Mouse (Mus musculus) midbrain, embryonic 13.5 days (tissue): ENCODE results near the gene Fkbpl. TPM values are rescaled to one million over a fixed set of nuclear protein-coding genes. Genes with fewer than 3 reads are reported as not detected.

Experiments used
- ATAC-seq: fragments of 200-750 bp; cut with Nextera tagmentation; 2 replicates; pipeline ENCODE4 v1.8.0; 2017; ENCODE audit warnings: mild to moderate bottlenecking, moderate TSS enrichment, moderate library complexity
- H3K27ac ChIP-seq: fragments of 300-500 bp; sonication (generic); 2 replicates; pipeline ENCODE4 v1.5.1; 2015; ENCODE audit warnings: inconsistent platforms, mild to moderate bottlenecking, moderate library complexity
- H3K27me3 ChIP-seq: fragments of 300-500 bp; sonication (generic); 2 replicates; pipeline ENCODE4 v1.6.1; 2015; ENCODE audit warnings: mild to moderate bottlenecking, inconsistent platforms
- H3K36me3 ChIP-seq: fragments of 300-500 bp; sonication (generic); 2 replicates; pipeline ENCODE4 v1.6.1; 2015; ENCODE audit warnings: mild to moderate bottlenecking, inconsistent platforms
- H3K4me1 ChIP-seq: fragments of 300-500 bp; sonication (generic); replicated peaks from 2 replicates; pipeline ENCODE4 v1.6.1; 2015; ENCODE audit warnings: inconsistent platforms
- H3K4me2 ChIP-seq: fragments of 300-500 bp; sonication (generic); replicated peaks from 2 replicates; pipeline ENCODE4 v1.6.1; 2015; ENCODE audit warnings: moderate library complexity, mild to moderate bottlenecking, inconsistent platforms
- H3K4me3 ChIP-seq: fragments of 300-500 bp; sonication (generic); replicated peaks from 2 replicates; pipeline ENCODE4 v1.5.1; 2015; ENCODE audit warnings: mild to moderate bottlenecking, inconsistent platforms
- H3K9ac ChIP-seq: fragments of 300-500 bp; sonication (generic); replicated peaks from 2 replicates; pipeline ENCODE4 v1.6.1; 2015; ENCODE audit warnings: mild to moderate bottlenecking, inconsistent platforms
- H3K9me3 ChIP-seq: fragments of 300-500 bp; sonication (generic); 2 replicates; pipeline ENCODE4 v1.6.1; 2016; ENCODE audit warnings: mild to moderate bottlenecking, inconsistent platforms
- WGBS: fragments of 180-500 bp; shearing (Covaris S2); methylation state at CpG from one replicate; pipeline ENCODE4 v1.1.7; 2015; 5-methylcytosine and 5-hydroxymethylcytosine counted together
- polyA plus RNA-seq: library from polyadenylated mRNA; unstranded; fragments of >200 nt; fragmentation: Nextera tagmentation; extraction: Ambion mirVana; gene quantifications from 2 replicates; pipeline ENCODE4 v1.2.1, GENCODE M21; 2015

Fkbpl gene
- polyA plus RNA-seq, 1 experiment from 2014 or later = 18.9 TPM

DNA sequence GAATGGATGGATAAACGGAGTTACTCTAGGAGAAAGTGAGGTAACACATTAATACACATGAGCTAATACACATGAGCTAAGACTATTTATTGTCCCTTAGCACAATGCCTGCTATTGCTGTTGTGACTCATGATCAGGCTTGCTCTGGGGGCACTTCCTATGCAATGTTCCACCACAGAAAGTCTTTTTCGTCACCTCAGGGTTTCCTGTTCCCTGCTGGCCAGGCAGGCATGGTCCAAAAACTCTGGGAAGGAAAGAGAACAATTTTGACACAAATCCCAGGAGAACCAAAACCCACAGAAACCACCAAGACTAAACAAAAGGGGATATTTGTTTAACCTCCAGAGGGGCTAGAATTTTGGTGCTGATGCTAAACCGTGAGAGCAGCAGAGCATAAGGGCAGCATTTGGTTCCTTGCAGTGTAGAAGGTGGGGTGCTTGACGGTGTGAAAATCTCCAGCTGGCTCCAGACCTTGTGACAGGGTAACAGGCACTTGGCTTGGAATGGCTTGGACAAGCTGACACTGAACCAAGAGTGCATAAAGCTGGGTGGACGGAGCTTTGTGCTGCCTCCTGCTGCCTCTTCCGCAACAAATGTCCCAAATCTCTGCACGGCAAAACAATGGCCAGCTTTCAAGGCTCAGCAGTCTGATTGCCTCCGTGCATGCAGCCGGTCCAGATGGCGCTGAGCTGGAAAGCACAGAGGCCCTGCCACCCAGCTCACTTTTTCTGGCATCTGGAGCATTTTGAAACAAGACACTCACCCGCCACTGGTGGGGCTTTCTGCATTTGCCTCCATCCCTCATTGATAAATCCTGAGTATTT is 3.6 kb upstream of the Fkbpl start:
- Histone ChIP-seq H3K9me3 (no peaks in the 10 kb centered on the region), H3K4me2 (no peak overlapping the region), H3K4me1 (peaks cover 29% of the 10 kb centered on the region), H3K4me3 (no peak overlapping the region), H3K27me3 (no peaks in the 10 kb centered on the region; the same call in 1 of the 2 replicates), H3K36me3 (no peaks in the 10 kb centered on the region), H3K9ac (peak overlapping the region; percentile 34), H3K27ac (peak overlapping the region; percentile 82)
- peak; percentile 32; the same call in 1 of the 2 replicates for ATAC-seq
- WGBS = 11% methylated on average over 11 of the region's 11 CpGs

DNA sequence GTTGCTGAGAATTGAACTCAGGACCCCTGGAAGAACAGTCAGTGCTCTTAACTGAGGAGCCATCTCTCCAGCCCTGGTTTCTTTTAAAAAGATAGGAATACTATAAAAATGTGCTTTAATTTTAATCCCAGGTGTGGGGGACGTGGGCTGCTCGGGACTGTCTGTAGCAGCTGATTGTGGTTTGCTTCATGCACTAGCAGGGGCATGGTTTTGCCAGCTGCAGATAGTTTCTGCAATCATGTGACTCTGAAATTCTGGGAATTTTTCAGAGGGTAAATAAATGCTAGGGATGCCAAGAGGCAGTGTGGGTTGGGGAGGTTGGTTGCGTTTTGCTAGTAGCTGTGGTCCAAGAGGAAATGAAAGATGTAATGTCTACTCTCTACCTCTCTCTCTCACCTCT is 2.6 kb upstream of the Fkbpl start:
- 90% methylated on average over 3 of the region's 3 CpGs for whole genome bisulfite sequencing
- H3K4me2 ChIP-seq = no peak overlapping the region
- no peak overlapping the region for H3K4me3 ChIP-seq
- H3K9ac ChIP-seq = no peak overlapping the region
- ATAC-seq = no peak
- no peaks in the 10 kb centered on the region for H3K9me3 ChIP-seq
- no peak overlapping the region for H3K27ac ChIP-seq
- H3K4me1 ChIP-seq = peaks cover 35% of the 10 kb centered on the region
- H3K27me3 ChIP-seq = no peaks in the 10 kb centered on the region
- no peaks in the 10 kb centered on the region for H3K36me3 ChIP-seq

DNA sequence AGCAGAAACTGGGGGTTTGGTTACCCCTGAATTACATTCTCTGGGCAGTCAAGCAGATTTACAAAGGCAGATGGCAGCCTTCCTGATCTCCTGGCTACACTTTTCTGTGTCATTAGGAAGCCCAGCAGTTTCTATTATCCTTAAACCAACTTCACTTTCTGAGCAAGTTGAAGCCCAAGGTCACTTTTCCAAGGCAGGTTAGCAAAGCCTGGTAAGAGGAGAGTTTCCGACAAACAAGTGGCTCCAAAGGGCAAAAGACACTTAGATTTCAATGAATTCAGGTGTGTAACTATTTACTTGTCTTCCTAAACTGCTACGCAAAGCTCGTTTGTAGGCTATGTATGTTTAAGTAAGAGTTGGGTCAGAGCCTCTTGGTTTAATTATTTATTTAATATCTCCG is 1.2 kb upstream of the Fkbpl start:
- Histone ChIP-seq H3K36me3 (no peaks in the 10 kb centered on the region), H3K9me3 (no peaks in the 10 kb centered on the region), H3K4me2 (no peak overlapping the region), H3K27ac (no peak overlapping the region), H3K9ac (no peak overlapping the region), H3K4me3 (no peak overlapping the region), H3K4me1 (peaks cover 45% of the 10 kb centered on the region), H3K27me3 (no peaks in the 10 kb centered on the region)
- WGBS = 95% methylated on average over 4 of the region's 4 CpGs
- ATAC-seq = no peak

DNA sequence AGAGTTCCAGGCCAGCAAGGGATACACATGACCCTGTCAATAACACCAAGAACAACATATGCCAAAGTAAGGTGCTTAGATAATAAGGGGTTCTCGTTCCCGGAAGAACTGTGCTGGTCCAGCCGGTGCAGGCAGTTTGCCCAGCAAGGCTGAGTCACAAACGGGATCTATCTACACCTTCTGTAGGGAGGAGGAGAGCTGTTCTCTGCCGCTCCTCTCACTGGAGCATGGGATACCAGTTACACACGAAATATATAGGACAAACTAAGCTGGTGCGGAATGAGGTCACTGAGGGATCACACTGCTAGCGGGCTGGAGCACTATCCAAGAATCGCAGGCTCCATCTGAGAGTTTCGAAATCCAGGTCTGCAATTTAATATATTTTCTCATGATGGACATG is 620 bp upstream of the Fkbpl start:
- H3K36me3 ChIP-seq = no peaks in the 10 kb centered on the region
- no peak overlapping the region for H3K4me2 ChIP-seq
- H3K27ac ChIP-seq = no peak overlapping the region
- peaks cover 48% of the 10 kb centered on the region for H3K4me1 ChIP-seq
- H3K4me3 ChIP-seq = no peak overlapping the region
- H3K27me3 ChIP-seq = no peaks in the 10 kb centered on the region
- H3K9me3 ChIP-seq = no peaks in the 10 kb centered on the region
- H3K9ac ChIP-seq = no peak overlapping the region
- ATAC-seq = no peak
- 84% methylated on average over 10 of the region's 10 CpGs for WGBS

DNA sequence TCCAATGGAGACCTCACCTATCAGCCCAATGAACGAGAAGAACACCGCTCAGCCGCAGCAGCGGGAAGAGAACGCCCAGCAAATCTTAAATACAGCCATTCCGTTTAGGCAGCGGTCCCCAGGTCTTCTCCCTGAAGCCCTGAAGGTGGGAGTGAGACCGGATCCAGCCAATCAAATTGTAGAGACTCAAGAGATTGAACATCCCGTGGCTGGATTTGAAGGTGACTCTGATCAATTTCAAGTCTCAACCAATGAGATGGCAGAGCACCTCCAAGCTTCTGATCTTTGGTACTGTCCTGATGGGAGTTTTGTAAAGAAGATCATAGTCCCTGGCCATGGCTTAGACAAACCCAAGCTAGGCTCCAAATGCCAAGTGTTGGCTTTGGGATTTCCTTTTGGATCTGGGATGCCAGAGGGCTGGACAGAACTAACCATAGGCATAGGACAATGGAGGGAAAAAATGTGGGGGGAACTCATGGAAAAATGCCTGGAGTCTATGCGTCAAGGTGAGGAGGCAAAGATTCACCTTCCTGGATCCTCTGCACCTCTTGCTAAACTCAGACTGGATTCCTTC is 779 bp downstream of the Fkbpl start:
- peak overlapping the region; percentile 62 for H3K4me3 ChIP-seq
- 50% methylated on average over 10 of the region's 10 CpGs for WGBS
- no peaks in the 10 kb centered on the region for H3K27me3 ChIP-seq
- peaks cover 43% of the 10 kb centered on the region for H3K4me1 ChIP-seq
- H3K36me3 ChIP-seq = peaks cover 14% of the 10 kb centered on the region
- H3K27ac ChIP-seq = peak overlapping the region; percentile 65; the same call in 1 of the 2 replicates
- H3K9me3 ChIP-seq = no peaks in the 10 kb centered on the region
- H3K9ac ChIP-seq = peak overlapping the region; percentile 72
- peak overlapping the region; percentile 91 for H3K4me2 ChIP-seq
- ATAC-seq = no peak

DNA sequence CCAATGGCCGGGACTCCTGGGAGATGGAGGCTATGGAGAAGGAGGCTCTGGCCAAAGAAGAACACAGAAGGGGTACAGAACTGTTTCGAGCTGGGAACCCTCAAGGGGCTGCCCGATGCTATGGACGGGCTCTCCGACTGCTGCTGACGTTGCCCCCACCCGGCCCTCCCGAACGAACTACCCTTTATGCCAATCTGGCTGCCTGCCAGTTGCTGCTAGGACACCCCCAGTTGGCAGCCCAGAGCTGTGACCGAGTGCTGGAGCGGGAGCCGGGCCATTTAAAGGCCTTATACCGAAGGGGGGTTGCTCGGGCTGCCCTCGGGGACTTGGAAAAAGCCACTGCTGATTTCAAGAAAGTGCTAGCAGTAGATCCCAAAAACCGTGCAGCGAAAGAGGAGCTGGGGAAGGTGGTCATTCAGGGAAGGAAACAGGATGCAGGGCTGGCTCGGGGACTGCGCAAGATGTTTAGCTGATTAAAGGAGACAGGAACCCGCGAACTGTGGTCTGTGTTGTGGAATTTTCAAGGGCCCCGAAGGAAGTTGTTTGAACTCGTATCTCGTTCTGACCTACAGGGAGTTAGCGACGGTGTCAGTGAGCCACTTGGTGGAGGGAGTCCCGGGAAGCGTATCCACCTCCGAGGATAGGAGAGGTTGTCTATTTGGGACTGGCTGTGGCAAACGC is 1.4 kb downstream of the Fkbpl start:
- no peaks in the 10 kb centered on the region for H3K27me3 ChIP-seq
- H3K36me3 ChIP-seq = peaks cover 20% of the 10 kb centered on the region
- H3K9me3 ChIP-seq = no peaks in the 10 kb centered on the region
- H3K9ac ChIP-seq = 0 out of 2 replicates have a peak overlapping the region, but pooled peaks have one; percentile 72
- H3K4me3 ChIP-seq = peak overlapping the region; percentile 97
- H3K4me2 ChIP-seq = peak overlapping the region; percentile 91
- no peak for ATAC-seq
- no peak overlapping the region for H3K27ac ChIP-seq
- H3K4me1 ChIP-seq = peaks cover 37% of the 10 kb centered on the region
- WGBS = 90% methylated on average over 30 of the region's 30 CpGs

DNA sequence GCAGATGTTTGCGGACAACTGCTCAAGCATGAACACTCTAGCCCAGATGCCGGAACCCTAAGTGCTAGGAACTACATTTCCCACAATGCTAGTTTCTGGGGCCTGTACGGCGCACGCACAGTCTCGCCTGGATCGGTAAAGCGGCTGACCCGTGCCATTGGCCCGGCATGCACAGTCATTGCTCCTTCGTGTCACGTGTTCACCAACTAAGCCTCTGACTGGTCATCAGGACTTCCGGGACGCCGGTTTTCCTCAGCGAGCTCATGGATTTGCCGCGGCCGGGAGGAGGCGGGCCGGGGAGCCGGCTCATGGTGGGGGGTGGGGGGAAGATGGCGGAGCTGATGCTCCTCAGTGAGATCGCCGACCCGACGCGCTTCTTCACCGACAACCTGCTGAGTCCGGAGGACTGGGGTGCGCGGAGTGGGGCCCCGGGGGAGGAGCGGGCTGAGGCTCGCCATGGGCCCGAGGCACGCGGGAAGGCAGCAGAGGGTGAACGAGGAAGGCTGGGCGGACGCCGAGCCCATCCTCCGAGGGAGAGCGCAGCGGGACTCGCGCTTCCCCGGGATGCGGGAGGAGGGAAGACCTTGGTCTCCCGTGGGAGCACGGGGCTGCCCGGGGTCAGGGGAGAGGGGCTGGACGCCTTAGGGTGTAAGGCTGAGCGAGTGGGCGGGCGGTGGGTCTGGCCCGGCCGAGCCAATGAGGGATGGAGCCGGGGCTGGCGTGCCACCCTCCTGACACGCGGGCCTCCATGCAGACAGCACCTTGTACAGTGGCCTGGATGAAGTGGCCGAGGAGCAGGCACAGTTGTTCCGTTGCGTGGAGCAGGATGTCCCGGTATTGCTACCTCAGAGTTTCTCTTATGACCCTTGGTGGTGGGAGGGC is 2.6 kb downstream of the Fkbpl start, which contains the start of gene Atf6b:
TSS of gene Atf6b (plus strand) at position 241 of the 882 bp plus-strand sequence.
- H3K27ac ChIP-seq = peak within 1 kb of the TSS; percentile 86

DNA sequence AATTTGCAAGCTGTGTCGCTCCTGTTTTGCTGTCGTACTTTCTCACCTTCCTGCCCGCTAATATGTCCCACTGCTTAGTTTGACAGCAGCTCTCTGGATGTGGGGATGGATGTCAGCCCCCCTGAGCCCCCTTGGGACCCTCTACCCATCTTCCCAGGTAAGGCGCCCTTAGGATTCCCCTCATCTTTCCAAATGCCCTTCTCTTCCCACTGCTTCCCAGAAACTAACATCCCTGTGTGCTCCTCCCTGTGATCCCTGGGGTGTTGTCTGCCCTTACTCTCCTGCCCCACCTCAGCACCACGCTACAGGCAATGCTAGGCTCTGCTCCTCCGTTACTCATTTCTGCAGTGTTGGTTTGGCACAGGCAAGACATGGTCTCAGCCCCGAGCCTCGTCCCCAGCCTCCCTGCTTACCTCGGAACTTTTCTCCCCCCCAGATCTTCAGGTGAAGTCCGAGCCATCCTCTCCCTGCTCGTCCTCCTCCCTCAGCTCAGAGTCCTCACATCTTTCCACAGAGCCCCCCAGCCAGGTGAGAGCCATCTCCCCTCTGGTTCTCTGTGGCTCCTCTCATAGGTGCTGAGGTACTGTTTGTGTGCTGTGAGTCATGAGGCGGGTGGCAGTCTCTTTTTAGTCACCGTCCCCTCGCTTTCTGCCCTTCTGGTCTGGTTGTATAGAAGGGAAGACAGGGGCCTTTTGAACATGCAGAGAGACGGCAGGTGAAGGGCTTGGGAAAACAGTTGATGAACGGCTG is 3.8 kb downstream of the Fkbpl start:
- no peak for ATAC-seq
- WGBS = 86% methylated on average over 16 of the region's 16 CpGs
- Histone ChIP-seq H3K9ac (peak overlapping the region; percentile 98), H3K4me1 (peaks cover 31% of the 10 kb centered on the region), H3K4me2 (peak overlapping the region; percentile 91), H3K27ac (no peak overlapping the region), H3K27me3 (no peaks in the 10 kb centered on the region), H3K4me3 (peak overlapping the region; percentile 97), H3K36me3 (peaks cover 43% of the 10 kb centered on the region), H3K9me3 (no peaks in the 10 kb centered on the region)

More for the DNA sequence above, 2.6 kb downstream of the Fkbpl start, which contains the start of gene Atf6b:
- WGBS = 1% methylated on average over 64 of the region's 66 CpGs
- H3K9ac ChIP-seq = peak within 1 kb of the TSS; percentile 98
- peak within 1 kb of the TSS; percentile 91 for H3K4me2 ChIP-seq
- H3K4me1 ChIP-seq = peaks cover 31% of the 10 kb centered on the region
- H3K4me3 ChIP-seq = peak within 1 kb of the TSS; percentile 97
- H3K27me3 ChIP-seq = no peaks in the 10 kb centered on the region
- peaks cover 32% of the 10 kb centered on the region for H3K36me3 ChIP-seq
- peak; percentile 96 for ATAC-seq
- no peaks in the 10 kb centered on the region for H3K9me3 ChIP-seq

DNA sequence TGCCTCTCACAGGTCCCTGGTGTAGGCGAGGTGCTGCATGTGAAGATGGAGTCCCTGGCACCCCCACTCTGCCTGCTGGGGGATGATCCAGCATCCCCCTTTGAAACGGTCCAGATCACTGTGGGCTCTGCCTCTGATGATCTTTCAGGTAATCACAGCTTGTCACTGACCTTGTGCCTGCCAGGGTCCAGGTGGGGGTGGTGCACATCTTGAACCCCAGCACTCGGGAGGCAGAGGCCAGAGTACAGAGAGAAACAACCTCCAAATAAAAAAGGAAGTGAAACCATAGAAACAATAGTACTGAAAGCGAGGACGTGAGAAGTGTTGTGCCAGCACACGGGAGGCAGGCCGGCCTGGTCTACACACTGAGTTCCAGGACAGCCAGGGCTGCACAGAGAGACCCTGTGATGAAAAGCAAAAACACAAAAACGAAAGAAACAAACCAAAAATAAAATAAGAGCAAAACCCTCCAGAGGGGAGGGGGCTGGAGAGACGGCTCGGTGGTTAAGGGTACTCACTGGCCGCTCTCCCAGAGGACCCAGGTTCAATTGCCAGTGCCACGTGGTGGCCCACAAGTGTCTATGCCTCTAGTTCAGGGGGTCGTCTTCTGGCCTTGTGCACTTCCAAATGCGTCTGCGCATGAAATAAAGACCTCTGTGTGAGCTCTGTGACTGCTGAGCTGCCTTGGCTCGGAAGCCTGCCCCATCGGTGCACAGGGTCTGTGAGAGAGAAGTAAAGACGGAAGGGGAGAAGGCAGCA is 4.7 kb downstream of the Fkbpl start:
- H3K36me3 ChIP-seq = peaks cover 51% of the 10 kb centered on the region
- WGBS = 93% methylated on average over 18 of the region's 18 CpGs

DNA sequence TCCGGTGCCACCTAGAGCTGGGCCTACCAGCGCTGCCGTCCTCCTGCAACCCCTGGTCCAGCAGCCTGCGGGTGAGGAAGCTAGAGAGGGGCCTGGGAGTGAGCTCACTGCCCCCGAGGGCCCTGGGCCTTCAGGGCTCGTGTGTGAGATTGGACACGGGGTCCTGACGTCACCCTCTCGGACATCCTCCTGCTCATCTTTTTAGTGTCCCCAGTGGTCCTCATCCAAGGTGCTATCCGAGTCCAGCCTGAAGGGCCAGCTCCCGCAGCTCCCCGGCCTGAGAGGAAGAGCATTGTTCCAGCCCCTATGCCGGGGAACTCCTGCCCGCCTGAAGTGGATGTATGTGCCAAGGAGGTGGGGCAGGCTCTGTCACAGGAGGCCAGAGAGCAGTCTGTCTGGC is 6.2 kb downstream of the Fkbpl start:
- Histone ChIP-seq H3K27ac (no peak overlapping the region), H3K4me2 (no peak overlapping the region), H3K9me3 (no peaks in the 10 kb centered on the region), H3K9ac (no peak overlapping the region), H3K4me1 (peaks cover 21% of the 10 kb centered on the region), H3K4me3 (no peak overlapping the region), H3K36me3 (peaks cover 61% of the 10 kb centered on the region), H3K27me3 (no peaks in the 10 kb centered on the region)
- no peak for ATAC-seq
- 90% methylated on average over 14 of the region's 14 CpGs for WGBS

More for the DNA sequence above, 4.7 kb downstream of the Fkbpl start:
- Histone ChIP-seq H3K27me3 (no peaks in the 10 kb centered on the region), H3K27ac (no peak overlapping the region), H3K9ac (no peak overlapping the region), H3K4me1 (peaks cover 31% of the 10 kb centered on the region), H3K4me3 (no peak overlapping the region), H3K4me2 (no peak overlapping the region), H3K9me3 (no peaks in the 10 kb centered on the region)
- no peak for ATAC-seq
